Mouse (Mus musculus): ENCODE measurements around the gene Dhfr.
"Not testable (repeated sequence)": the region's sequence is repeated elsewhere in the genome, so short reads cannot be mapped to it uniquely, and the experiment has no call there.

Dhfr gene

DNA sequence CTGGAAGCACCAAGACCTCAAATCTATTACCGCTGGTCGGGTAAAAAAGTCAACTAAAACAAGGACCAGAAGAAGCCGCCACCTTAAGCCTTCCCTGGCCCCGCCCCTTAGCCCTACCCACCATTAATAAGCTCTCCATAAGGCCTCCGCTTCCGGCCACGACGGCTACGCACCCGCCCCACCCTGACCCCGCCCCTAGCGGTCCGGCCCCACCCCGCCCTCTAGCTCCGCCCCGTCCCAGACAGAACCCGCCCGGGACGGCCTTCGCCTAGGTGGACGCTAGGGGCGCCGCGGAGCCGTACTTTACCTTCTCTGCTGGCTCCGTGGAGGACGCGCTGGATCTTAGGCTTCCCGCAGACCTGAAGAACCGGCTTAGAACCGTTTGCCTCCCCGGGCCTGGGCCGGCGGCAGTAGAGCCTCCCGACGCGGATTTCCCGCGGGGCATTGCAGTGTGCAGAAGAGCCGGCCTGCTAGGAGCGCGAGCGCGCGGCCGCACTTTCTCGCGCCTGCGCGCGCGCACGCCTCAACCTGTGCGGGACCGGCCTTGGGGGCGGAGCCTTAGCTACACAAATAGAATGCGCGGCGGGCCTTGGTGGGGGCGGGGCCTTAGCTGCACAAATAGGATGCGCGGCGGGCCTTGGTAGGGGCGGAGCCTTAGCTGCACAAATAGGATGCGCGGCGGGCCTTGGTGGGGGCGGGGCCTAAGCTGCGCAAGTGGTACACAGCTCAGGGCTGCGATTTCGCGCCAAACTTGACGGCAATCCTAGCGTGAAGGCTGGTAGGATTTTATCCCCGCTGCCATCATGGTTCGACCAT lies at the start of gene Dhfr, which contains the start of gene Msh3:
Dhfr (plus strand) TSS at position 271 of the 816 bp plus-strand sequence.
Msh3 (minus strand) TSS at position 548 of the 816 bp plus-strand sequence.
- DNase-seq = peak; percentile 99

GRCm38 (mm10) chr13:92305680-92306079 lies 48.8 kb upstream of the Dhfr start, which contains the start of gene Gm20379:
TSS of gene Gm20379 (plus strand) at chr13:92305980.
- no peak for DNase-seq

GRCm38 (mm10) chr13:92314613-92315012 lies 39.9 kb upstream of the Dhfr start:
- DNase-seq = no peak

GRCm38 (mm10) chr13:92320770-92321169 lies 33.8 kb upstream of the Dhfr start:
- DNase-seq = no peak

- DNase-seq = no peak
Observed at GRCm38 (mm10) chr13:92326030-92326429, 28.5 kb upstream of the Dhfr start.

GRCm38 (mm10) chr13:92328000-92328399 lies 26.5 kb upstream of the Dhfr start:
- no peak for DNase-seq

DNA sequence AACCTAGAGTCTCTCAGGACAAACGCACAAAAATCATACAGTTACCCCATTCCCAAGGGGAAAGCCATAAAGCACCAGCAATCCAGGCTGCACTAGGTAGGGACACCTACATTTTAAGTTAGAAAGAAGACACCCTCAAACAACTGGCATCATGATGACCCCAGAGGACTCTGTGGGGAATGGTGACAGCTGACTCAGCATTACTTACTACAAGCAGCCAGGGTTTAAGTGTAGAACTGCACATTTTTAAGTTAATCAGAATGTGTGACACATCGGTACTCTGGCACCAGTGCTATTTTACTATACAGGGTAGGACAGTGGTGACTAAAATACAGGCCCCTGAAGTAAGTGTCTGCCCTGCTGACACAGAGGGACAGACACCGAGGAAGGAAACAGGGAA lies 23.9 kb upstream of the Dhfr start:
- DNase-seq = no peak

GRCm38 (mm10) chr13:92332103-92332879 lies 22.2 kb upstream of the Dhfr start:
- DNase-seq = no peak

GRCm38 (mm10) chr13:92336857-92337256 lies 17.7 kb upstream of the Dhfr start:
- no peak for DNase-seq

- no peak for DNase-seq
Observed at GRCm38 (mm10) chr13:92337773-92338462, 16.6 kb upstream of the Dhfr start.

GRCm38 (mm10) chr13:92339787-92340186 lies 14.7 kb upstream of the Dhfr start:
- no peak for DNase-seq

DNA sequence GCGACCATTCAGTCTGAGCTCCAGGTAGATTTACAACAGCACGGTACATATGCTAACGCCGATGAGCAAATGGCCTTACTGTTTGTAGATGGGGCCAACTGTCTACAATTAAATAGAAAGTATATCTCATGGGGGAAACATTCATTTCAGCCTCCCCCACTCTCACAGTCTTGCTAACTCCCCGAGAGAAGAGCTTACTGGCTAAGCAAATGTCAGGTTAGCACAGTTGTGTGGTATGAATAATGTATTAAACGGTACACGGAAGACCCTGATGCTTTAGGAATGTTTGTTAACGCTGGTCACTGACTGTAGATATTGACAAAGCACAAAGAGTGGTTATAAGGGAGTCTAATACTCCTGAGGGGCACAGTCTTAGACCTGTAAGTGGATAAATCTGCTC lies 10.5 kb upstream of the Dhfr start:
- no peak for DNase-seq

DNA sequence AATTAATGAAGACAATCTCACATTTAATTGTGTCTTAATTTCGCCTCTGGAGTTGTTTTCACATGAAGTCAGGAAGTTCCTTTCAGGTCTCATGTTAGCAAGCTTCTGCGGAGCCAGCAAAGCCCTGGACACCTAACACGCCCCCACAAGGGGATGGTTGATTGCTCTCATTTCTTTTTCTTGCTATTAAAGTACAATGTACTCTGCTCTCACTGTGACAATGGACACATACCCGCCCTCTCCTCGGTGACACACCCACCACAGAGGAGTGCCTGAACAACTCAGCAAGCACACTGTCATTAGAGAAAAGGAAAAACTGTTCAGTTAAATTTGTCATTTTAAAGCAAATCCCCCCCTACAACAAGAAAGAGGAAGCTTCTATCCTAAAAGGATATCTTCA lies 8.2 kb upstream of the Dhfr start:
- DNase-seq = no peak

- no peak for DNase-seq
Observed at GRCm38 (mm10) chr13:92351100-92351499, 3.4 kb upstream of the Dhfr start.

DNA sequence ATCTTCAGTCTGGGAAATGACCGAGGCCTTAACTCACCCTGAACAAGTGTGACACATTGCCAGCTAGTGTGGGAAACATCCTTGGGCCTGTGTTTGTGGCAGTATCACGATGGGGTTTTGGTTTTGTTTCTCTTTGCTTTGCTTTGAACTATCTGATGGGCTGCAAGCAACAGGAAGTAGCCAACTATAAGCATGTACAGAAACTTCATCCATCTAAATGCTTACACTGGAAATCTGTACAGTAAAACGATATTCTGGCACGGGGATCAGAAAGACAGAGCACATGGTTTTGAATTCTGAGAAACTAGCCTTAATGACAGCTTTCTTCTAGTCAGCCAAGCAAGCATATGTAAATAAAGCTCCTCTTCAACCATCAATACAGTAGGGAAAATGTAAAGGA lies 570 bp upstream of the Dhfr start:
- DNase-seq = no peak

GRCm38 (mm10) chr13:92355272-92355643 lies 732 bp downstream of the Dhfr start:
- DNase-seq = no peak

- DNase-seq = no peak
Observed at GRCm38 (mm10) chr13:92356376-92356775, 1.9 kb downstream of the Dhfr start.

DNA sequence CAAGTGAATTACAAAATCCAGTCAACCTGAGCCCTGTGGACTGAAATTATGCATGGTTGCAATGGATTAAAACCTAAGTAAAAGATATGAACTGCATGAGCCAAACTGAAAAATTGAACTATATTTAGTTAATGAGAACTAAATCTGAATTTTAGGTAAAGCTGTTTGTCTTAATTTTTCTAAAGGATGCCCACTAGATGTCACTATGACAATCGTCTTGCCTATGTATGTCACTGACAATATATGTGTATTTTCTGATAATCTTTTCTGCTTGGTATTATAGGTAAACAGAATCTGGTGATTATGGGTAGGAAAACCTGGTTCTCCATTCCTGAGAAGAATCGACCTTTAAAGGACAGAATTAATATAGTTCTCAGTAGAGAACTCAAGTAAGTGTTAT lies 3.1 kb downstream of the Dhfr start:
- DNase-seq = no peak

DNA sequence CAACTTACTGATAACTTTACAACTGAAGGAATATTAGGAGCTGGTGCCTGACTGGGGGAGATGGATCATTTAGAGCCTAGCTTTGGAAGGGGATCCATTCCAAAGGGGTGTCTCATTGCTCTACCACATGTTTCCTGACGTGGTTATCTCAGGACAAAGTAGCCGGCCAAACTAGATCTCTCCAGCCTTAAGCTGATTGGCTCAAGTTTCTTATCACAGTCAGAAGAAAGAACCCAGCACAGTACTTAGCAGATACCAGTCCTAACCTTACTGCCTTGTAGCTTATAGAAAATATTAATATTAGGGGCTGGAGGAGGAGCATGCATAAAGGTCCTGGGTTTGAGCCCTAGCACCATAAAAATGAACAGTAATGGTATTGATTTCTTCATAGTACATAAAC lies 7.1 kb downstream of the Dhfr start:
- DNase-seq = no peak

DNA sequence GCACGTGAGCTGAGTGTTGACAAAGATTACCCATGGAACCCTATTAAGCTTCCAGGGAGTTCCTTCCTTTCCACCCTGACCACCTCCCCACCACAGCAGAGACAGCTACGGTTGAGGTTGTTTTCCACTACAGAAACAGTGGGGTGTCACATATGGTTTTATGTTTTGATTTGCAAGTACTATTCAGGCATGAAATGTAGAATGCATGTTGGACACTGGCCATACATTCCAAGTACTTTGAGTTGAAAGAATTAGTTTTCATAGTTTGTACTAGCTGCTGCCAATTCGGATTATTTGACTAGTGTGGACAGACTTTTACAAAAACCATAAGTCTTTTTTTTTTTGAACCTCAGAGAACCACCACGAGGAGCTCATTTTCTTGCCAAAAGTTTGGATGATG lies 10.8 kb downstream of the Dhfr start:
- no peak for DNase-seq

GRCm38 (mm10) chr13:92370811-92371210 lies 16.3 kb downstream of the Dhfr start:
- DNase-seq = no peak

DNA sequence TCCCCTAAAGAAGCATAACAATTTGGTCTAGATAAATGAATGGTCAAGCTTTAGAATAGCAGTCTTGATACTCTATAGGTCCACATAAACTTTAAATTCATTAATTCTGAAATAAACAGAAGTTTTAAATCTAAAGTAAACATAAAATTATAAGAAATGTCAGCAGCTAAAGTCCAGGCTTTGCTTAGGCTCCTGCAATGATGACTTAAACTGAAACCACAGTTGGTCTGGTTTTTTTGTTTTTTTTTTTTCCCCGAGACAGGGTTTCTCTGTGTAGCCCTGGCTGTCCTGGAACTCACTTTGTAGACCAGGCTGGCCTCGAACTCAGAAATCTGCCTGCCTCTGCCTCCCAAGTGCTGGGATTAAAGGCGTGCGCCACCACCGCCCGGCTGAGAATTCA lies 16.9 kb downstream of the Dhfr start:
- not testable (repeated sequence) for DNase-seq

GRCm38 (mm10) chr13:92387367-92387766 lies 32.8 kb downstream of the Dhfr start:
- no peak for DNase-seq
